Mouse (Mus musculus) midbrain, embryonic 10.5 days (tissue): ENCODE results near the gene Rasal1. TPM values are rescaled to one million over a fixed set of nuclear protein-coding genes. Genes with fewer than 3 reads are reported as not detected.

Experiments used
- DNase-seq: peaks from one replicate; pipeline ENCODE4 v3.0.0-alpha.2; 2017; ENCODE audit warnings: low spot score
- H3K27ac ChIP-seq: fragments of 300-500 bp; sonication (generic); replicated peaks from 2 replicates; pipeline ENCODE4 v1.5.1; 2016; ENCODE audit warnings: mild to moderate bottlenecking
- H3K27me3 ChIP-seq: fragments of 300-500 bp; sonication (generic); 2 replicates; pipeline ENCODE4 v1.6.1; 2016; ENCODE audit warnings: low read depth, mild to moderate bottlenecking; ENCODE audit not compliant: poor library complexity, severe bottlenecking
- H3K36me3 ChIP-seq: fragments of 300-500 bp; sonication (generic); 2 replicates; pipeline ENCODE4 v1.6.1; 2016; ENCODE audit warnings: mild to moderate bottlenecking, moderate library complexity
- H3K4me1 ChIP-seq: fragments of 300-500 bp; sonication (generic); 2 replicates; pipeline ENCODE4 v1.6.1; 2016
- H3K4me3 ChIP-seq: fragments of 300-500 bp; sonication (generic); 2 replicates; pipeline ENCODE4 v1.5.1; 2016; ENCODE audit warnings: mild to moderate bottlenecking, moderate library complexity
- H3K9me3 ChIP-seq: fragments of 300-500 bp; sonication (generic); replicated peaks from 2 replicates; pipeline ENCODE4 v1.6.1; 2016; ENCODE audit warnings: mild to moderate bottlenecking
- WGBS: fragments of 180-500 bp; shearing (Covaris S2); methylation state at CpG from one replicate; pipeline ENCODE4 v1.1.7; 2016; 5-methylcytosine and 5-hydroxymethylcytosine counted together
- polyA plus RNA-seq: library from polyadenylated mRNA; unstranded; fragments of >200 nt; fragmentation: Nextera tagmentation; extraction: Ambion mirVana; gene quantifications from 2 replicates; pipeline ENCODE4 v1.2.1, GENCODE M21; 2016

Gene Rasal1
- 0.10 and 0.21 TPM in 2 replicates for polyA plus RNA-seq

GRCm38 (mm10) chr5:120648569-120649373, at the start of gene Rasal1:
Gene Rasal1, plus strand, starts transcription at chr5:120648812.
- WGBS = 2% methylated on average over 53 of the region's 53 CpGs
- no peaks in the 10 kb centered on the region for H3K9me3 ChIP-seq
- peaks cover 15% of the 10 kb centered on the region for H3K4me1 ChIP-seq
- no peak within 1 kb of the TSS for H3K27ac ChIP-seq
- H3K27me3 ChIP-seq = peaks cover 60% of the 10 kb centered on the region
- H3K4me3 ChIP-seq = peak within 1 kb of the TSS; percentile 43
- peak; percentile 50 for DNase-seq
- no peaks in the 10 kb centered on the region for H3K36me3 ChIP-seq

- H3K27me3 ChIP-seq = no peaks in the 10 kb centered on the region
- 96% methylated on average over 6 of the region's 6 CpGs for WGBS
- H3K27ac ChIP-seq = no peak overlapping the region
- no peaks in the 10 kb centered on the region for H3K36me3 ChIP-seq
- no peak for DNase-seq
- peaks cover 18% of the 10 kb centered on the region for H3K4me1 ChIP-seq
- H3K4me3 ChIP-seq = no peak overlapping the region
- no peaks in the 10 kb centered on the region for H3K9me3 ChIP-seq
Measured at GRCm38 (mm10) chr5:120599625-120600024, 49.0 kb upstream of the Rasal1 start.

- DNase-seq = peak; percentile 53
- peaks cover 25% of the 10 kb centered on the region for H3K4me1 ChIP-seq
- no peaks in the 10 kb centered on the region for H3K36me3 ChIP-seq
- no peaks in the 10 kb centered on the region for H3K27me3 ChIP-seq
- peak overlapping the region; percentile 64 for H3K27ac ChIP-seq
- H3K9me3 ChIP-seq = no peaks in the 10 kb centered on the region
- 67% methylated on average over 11 of the region's 11 CpGs for WGBS
- no peak overlapping the region for H3K4me3 ChIP-seq
Measured at GRCm38 (mm10) chr5:120600946-120601668, 47.5 kb upstream of the Rasal1 start.

- 89% methylated on average over 12 of the region's 12 CpGs for WGBS
- no peak for DNase-seq
- no peaks in the 10 kb centered on the region for H3K9me3 ChIP-seq
- H3K27ac ChIP-seq = peak overlapping the region; percentile 64
- peaks cover 9% of the 10 kb centered on the region for H3K27me3 ChIP-seq
- no peak overlapping the region for H3K4me3 ChIP-seq
- peaks cover 25% of the 10 kb centered on the region for H3K4me1 ChIP-seq
- H3K36me3 ChIP-seq = 0 out of 2 replicates have a peak, but pooled peaks cover 4% of the 10 kb centered on the region
Measured at GRCm38 (mm10) chr5:120602210-120602609, 46.4 kb upstream of the Rasal1 start.

- 60% methylated on average over 7 of the region's 7 CpGs for WGBS
- peaks cover 9% of the 10 kb centered on the region for H3K27me3 ChIP-seq
- H3K27ac ChIP-seq = no peak overlapping the region
- H3K9me3 ChIP-seq = no peaks in the 10 kb centered on the region
- peaks cover 25% of the 10 kb centered on the region for H3K4me1 ChIP-seq
- no peak overlapping the region for H3K4me3 ChIP-seq
- H3K36me3 ChIP-seq = peaks cover 10% of the 10 kb centered on the region
- DNase-seq = no peak
Measured at GRCm38 (mm10) chr5:120603515-120603914, 45.1 kb upstream of the Rasal1 start.

- Histone ChIP-seq H3K9me3 (no peaks in the 10 kb centered on the region), H3K36me3 (peaks cover 23% of the 10 kb centered on the region), H3K27ac (peak overlapping the region; percentile 77), H3K4me1 (peaks cover 25% of the 10 kb centered on the region), H3K4me3 (peak overlapping the region; percentile 51), H3K27me3 (peaks cover 9% of the 10 kb centered on the region)
- under 1% methylated on average over 6 of the region's 6 CpGs for WGBS
- DNase-seq = peak; percentile 78
Measured at GRCm38 (mm10) chr5:120604839-120605238, 43.8 kb upstream of the Rasal1 start.

- no peaks in the 10 kb centered on the region for H3K9me3 ChIP-seq
- H3K27ac ChIP-seq = peak overlapping the region; percentile 77
- WGBS = 4% methylated on average over 10 of the region's 10 CpGs
- peaks cover 9% of the 10 kb centered on the region for H3K27me3 ChIP-seq
- peak overlapping the region; percentile 51 for H3K4me3 ChIP-seq
- no peak for DNase-seq
- peaks cover 25% of the 10 kb centered on the region for H3K4me1 ChIP-seq
- peaks cover 25% of the 10 kb centered on the region for H3K36me3 ChIP-seq
Measured at GRCm38 (mm10) chr5:120605241-120605661, 43.4 kb upstream of the Rasal1 start.

GRCm38 (mm10) chr5:120605688-120606087, 42.9 kb upstream of the Rasal1 start:
- DNase-seq = peak; percentile 92
- Histone ChIP-seq H3K4me3 (peak overlapping the region; percentile 51), H3K36me3 (peaks cover 25% of the 10 kb centered on the region), H3K9me3 (no peaks in the 10 kb centered on the region), H3K27ac (peak overlapping the region; percentile 77), H3K4me1 (peaks cover 25% of the 10 kb centered on the region), H3K27me3 (peaks cover 9% of the 10 kb centered on the region)
- 3% methylated on average over 8 of the region's 8 CpGs for WGBS

GRCm38 (mm10) chr5:120606590-120607200, 41.9 kb upstream of the Rasal1 start:
- 64% methylated on average over 25 of the region's 25 CpGs for WGBS
- Histone ChIP-seq H3K27me3 (peaks cover 9% of the 10 kb centered on the region), H3K36me3 (peaks cover 25% of the 10 kb centered on the region), H3K27ac (no peak overlapping the region), H3K4me3 (no peak overlapping the region), H3K9me3 (no peaks in the 10 kb centered on the region), H3K4me1 (peaks cover 25% of the 10 kb centered on the region)
- DNase-seq = no peak

GRCm38 (mm10) chr5:120607335-120607734, 41.3 kb upstream of the Rasal1 start:
- peaks cover 26% of the 10 kb centered on the region for H3K4me1 ChIP-seq
- H3K4me3 ChIP-seq = no peak overlapping the region
- H3K27me3 ChIP-seq = peaks cover 9% of the 10 kb centered on the region
- no peaks in the 10 kb centered on the region for H3K9me3 ChIP-seq
- H3K27ac ChIP-seq = no peak overlapping the region
- no peak for DNase-seq
- peaks cover 25% of the 10 kb centered on the region for H3K36me3 ChIP-seq
- WGBS = 78% methylated on average over 3 of the region's 3 CpGs

- peaks cover 9% of the 10 kb centered on the region for H3K27me3 ChIP-seq
- H3K36me3 ChIP-seq = peaks cover 25% of the 10 kb centered on the region
- peaks cover 33% of the 10 kb centered on the region for H3K4me1 ChIP-seq
- no peak overlapping the region for H3K27ac ChIP-seq
- no peak for DNase-seq
- H3K9me3 ChIP-seq = no peaks in the 10 kb centered on the region
- WGBS = 91% methylated on average over 16 of the region's 16 CpGs
- no peak overlapping the region for H3K4me3 ChIP-seq
Measured at GRCm38 (mm10) chr5:120609246-120609775, 39.3 kb upstream of the Rasal1 start.

- peaks cover 23% of the 10 kb centered on the region for H3K4me1 ChIP-seq
- H3K27ac ChIP-seq = no peak overlapping the region
- 93% methylated on average over 5 of the region's 5 CpGs for WGBS
- peaks cover 9% of the 10 kb centered on the region for H3K27me3 ChIP-seq
- peaks cover 37% of the 10 kb centered on the region for H3K36me3 ChIP-seq
- DNase-seq = no peak
- peak overlapping the region; percentile 72 for H3K4me3 ChIP-seq
- H3K9me3 ChIP-seq = peaks cover 3% of the 10 kb centered on the region; the same call in 1 of the 2 replicates
Measured at GRCm38 (mm10) chr5:120610906-120611305, 37.7 kb upstream of the Rasal1 start.
